Mouse (Mus musculus) adrenal gland (tissue): ENCODE results near the gene Fscb.

Source experiments
- intact Hi-C: fragments of 180-260 bp; cut with DNase I; formaldehyde crosslinking; loops from one replicate; pipeline ENCODE4 v1.15.1; 2025
- long read RNA-seq, 2 experiments: library from polyadenylated mRNA; unstranded; transcript quantifications; one replicate each; pipeline ENCODE4 v2.0.0; 2020; ENCODE audit warnings: borderline replicate concordance in 1 of 2; ENCODE audit not compliant: insufficient replicate concordance in 1 of 2

The Fscb gene
- long read RNA-seq, experiment 1: 0 reads
- long read RNA-seq, experiment 2: 0 reads

DNA sequence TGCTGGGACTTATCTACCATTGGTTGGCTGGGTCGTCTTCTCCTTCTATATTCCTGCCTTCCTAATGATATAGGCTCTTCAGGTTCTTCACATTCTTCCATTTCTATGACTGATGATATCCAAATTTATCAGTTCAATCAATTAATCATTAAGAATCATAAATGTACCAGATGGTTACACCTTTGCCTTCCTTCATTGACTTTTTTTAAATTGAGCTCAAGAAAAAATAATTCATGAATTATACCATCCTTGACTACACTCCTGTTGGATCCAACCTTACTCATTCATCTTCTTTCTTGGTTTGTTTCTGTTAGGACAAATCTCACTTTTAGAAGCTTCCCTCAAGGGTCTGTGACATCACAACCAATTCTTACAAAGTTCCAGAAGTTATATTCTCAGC, at the start of gene Fscb:
Gene Fscb, minus strand, starts transcription at position 101 of the 400 bp plus-strand sequence.
- intact Hi-C loops: no loop called here

DNA sequence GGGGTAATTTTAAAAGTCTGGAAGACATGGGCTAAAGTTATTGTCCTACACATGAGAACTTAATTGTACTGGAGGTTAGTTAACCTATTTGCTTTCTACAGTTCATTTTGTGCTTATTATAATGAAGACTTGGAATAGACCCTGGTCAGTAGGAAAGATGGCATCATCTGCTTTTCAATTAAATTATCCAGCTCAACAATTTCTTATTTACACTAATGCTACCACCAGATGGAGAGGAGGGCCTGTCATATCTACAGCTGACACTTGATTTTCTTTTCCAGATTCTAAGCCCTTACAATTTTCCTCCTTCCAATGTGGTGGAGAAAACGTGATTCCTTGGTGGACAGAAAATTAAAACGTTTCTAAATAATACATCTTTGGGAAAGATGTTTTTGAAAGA, 42.3 kb upstream of the Fscb start:
- intact Hi-C loops: no loop called here

DNA sequence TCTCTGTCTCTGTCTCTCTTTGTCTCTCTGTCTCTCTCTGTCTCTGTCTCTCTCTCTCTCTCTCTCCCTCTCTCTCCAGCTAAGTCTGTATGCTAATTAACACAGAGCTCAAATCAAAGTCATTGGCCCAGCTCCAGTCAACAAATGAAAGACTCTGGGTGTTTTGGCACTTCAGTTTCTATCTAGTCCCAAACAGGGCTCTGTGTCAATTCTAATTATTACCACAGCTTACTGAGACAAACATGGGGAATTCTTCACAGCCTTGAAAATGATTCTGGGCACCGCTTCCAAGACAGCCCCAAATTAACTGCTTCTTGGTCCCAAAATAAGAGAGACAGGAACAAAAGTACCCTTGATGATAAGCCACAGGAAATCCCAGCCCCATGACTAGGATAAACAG, 38.9 kb upstream of the Fscb start:
- intact Hi-C loops: no loop called here

DNA sequence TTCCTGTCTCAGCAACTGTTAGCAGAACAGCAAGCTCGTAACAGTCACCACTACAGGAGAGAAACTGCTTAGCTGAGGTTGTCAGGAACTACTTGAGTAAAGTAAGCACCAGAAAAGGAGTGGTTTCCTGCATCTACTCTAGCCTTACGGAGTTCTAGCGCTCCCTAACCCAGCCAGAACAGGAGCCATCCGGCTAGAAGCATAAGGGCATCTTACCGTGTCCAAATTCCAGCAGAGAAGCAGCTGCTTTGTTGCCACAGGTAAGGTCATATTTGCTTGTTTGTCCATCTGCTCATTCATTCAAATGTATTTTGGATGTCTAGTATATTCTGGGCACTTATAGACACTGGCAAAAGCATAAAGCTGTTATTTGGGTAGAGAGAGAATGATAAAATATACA, 23.2 kb upstream of the Fscb start:
- intact Hi-C loops: no loop called here

DNA sequence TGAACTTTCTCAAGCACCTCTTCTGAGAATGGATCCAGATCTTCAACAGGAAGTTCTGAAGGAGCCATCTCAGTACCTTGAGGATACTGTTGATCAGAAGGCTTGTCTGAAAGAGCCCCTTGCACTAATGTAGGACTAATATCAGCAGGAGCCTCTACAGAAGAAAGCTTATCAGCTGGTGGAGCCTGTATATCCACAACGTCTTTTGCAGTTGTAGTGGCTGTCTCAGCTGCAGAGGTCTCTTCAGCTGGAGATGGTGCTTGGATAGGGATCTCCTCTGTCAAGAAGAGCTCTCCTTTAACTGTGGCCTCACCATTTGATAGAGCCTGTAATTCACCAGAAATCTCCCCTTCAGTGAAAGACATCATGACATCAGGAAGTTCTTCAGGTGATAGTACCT, 875 bp downstream of the Fscb start:
- intact Hi-C loops: no loop called here

DNA sequence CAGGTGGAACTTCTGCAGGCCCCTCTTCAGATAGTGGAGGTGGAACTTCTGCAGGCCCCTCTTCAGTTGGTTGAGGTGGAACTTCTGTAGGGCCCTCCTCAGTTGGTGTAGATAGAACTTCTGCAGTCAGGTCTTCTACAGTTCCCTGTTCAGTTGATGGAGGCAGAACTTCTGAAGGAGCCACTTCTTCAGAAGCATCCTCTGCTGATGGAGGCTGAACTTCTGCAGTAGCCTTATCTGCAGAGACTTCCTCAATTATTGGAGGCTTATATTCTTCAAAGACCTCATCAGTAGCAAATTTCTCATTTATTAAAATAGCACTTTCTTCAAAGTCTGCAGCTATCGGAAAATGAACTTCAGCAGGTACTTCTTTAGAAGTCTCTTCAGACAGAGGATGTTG, 1.4 kb downstream of the Fscb start:
- intact Hi-C loops: no loop called here

DNA sequence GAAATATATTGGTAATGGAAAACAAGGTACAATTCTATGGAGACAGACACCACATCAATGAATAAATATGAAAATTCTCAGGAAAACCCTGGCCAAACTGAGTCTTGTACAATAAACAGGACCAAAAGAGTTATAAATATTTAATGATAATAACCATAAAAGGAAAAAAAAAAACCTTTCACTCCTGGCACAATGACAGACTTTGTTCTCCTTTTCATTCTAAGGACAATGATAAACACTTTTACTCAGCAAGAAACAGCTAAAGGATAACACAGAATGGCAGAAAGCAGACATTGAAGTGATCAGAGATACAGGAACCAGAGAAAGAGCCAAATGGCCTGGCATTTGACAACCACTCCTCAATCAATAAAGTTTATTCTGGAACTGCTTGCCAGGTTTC, 19.3 kb downstream of the Fscb start:
- intact Hi-C loops: no loop called here

DNA sequence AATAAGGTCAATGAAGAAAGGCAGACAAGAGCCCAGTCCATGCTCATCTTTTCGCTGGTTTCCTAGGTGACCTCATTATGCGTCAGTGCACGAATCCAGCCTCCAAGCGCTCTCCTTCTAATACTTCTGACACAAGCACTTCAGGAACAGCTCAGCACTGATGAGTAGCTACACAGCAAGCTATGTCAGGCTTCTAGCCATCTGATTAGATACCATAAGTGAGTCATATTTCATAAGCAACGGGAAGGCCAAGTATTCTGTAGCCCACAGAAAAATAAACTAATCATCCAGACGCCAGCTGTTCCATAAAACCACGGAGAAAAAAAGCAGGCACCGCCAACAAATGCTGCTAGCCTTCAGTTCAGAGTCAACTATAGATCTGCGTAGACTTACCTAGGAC, 24.6 kb downstream of the Fscb start:
- intact Hi-C loops: no loop called here

DNA sequence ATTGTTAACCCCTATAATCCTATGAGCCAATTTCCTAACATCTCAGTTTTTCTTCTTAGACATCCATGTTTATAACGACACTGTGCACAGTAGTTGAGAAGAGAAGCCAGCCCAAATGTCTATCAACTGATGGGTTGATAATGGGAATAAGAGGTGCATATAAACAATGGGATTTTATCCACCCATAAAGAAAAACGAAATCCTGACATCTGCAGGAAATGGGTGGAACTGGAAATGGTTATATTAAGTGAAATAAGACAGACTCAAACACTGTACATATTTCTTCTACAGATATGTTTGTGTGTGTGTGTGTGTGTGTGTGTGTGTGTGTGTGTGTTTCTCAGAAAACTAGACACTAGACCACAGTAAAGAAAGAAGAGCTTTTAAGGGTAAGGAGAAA, 37.8 kb downstream of the Fscb start:
- intact Hi-C loops: no loop called here
